Mouse (Mus musculus) lung, adult 2 months (tissue): Measurements from ENCODE around the gene Kcnh1.

Source experiments
- CTCF ChIP-seq: fragments of 200-500 bp; IDR thresholded peaks from 2 replicates; pipeline ENCODE4 v1.5.1; 2011; ENCODE audit warnings: mild to moderate bottlenecking, low read length, control low read depth; ENCODE audit not compliant: insufficient read depth
- POLR2A ChIP-seq: fragments of 200-500 bp; IDR thresholded peaks from 2 replicates; pipeline ENCODE4 v1.6.1; 2011; ENCODE audit warnings: low read depth, mild to moderate bottlenecking, control low read depth, low read length, borderline replicate concordance; ENCODE audit errors: extremely low read depth

DNA sequence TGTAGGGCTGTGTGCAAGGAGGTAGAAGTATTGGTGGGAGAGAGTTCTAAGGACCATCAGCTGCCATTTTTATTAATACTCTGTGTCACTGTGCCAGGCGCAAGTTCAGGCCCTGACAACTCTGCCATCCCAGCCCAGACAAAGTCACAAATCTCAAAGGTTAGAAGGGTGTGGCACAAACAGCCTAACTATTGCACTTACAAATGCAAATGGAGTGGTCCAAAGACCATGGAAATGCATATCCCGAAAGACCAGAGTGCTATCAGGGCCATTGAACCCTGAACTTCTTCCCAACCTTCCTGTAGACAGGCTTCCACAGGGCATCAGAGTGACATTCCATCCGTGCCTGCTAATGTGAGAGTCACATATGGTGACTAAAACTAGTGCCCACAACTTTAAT lies 324.8 kb downstream of the Kcnh1 start:
- TF ChIP-seq POLR2A, result no peak
- TF ChIP-seq CTCF, result no peak
